Mouse (Mus musculus): ENCODE data around the gene Rps6ka5. TPM values are rescaled to one million over a fixed set of nuclear protein-coding genes. Genes with fewer than 3 reads are reported as not detected.

Rps6ka5 gene
- polyA plus RNA-seq, 1 experiment, result 2.0 TPM

DNA sequence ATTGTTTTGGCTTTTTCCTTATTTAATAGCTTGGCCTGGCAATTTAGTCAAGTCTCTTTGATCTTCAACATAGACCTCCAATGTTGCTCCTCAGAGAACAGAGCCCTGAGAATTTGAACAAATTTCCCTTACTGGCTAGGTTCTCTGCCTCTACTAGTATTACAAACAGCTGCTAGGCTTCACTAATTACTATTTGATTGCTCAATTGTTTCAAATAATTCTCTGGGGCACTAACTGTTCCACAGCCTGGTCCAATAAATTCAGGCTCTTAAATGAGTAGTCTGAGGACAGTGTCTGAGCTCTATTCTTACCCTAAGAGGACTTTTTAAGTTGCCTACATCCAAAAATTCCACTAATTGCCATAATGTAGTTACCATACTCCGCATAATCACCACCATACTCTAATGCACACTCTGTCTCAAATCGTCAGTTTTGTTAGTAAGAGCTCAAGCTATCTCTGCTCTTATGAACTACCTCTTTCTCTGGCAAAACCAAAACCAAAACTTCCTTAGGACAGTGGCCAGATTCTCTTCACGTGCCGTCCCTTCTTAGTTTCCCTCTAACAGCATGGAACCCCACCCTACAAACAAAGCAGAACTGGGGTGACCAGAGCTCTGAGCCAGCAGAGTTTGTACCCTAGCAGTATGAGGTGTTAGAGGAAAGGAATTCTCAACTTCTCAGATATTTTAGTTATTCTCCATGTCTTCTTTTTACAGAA is 100.4 kb downstream of the Rps6ka5 start:
- Histone ChIP-seq H3K4me3 (replicated peaks; ENCODE audit: extremely low read depth, low read depth, low read length) (peak overlapping the region; percentile 17), H3K4me1 (ENCODE audit: control insufficient read depth, insufficient read depth, low read length) (no peaks in the 10 kb centered on the region; the same call in 1 of the 2 replicates)
- 31% methylated on average over 4 of the region's 4 CpGs for WGBS
- TF ChIP-seq POLR2A (IDR thresholded peaks at IDR 0.05; ENCODE audit: borderline replicate concordance, extremely low read depth, low read depth, low read length) (no peak), CTCF (IDR thresholded peaks at IDR 0.05; ENCODE audit: insufficient read depth, low read length) (no peak)
- DNase-seq, result no peak

- Histone ChIP-seq H3K4me3 (replicated peaks; ENCODE audit: extremely low read depth, low read depth, low read length) (no peak overlapping the region), H3K4me1 (ENCODE audit: control insufficient read depth, insufficient read depth, low read length) (no peaks in the 10 kb centered on the region; the same call in 1 of the 2 replicates)
- DNase-seq, result no peak
- TF ChIP-seq POLR2A (IDR thresholded peaks at IDR 0.05; ENCODE audit: borderline replicate concordance, extremely low read depth, low read depth, low read length) (no peak), CTCF (IDR thresholded peaks at IDR 0.05; ENCODE audit: insufficient read depth, low read length) (no peak)
- WGBS, result 84% methylated on average over 3 of the region's 3 CpGs
Measured at GRCm38 (mm10) chr12:100624854-100625447, 101.8 kb downstream of the Rps6ka5 start.

GRCm38 (mm10) chr12:100615251-100615650 is 111.5 kb downstream of the Rps6ka5 start:
- Histone ChIP-seq H3K4me1 (ENCODE audit: control insufficient read depth, insufficient read depth, low read length) (no peaks in the 10 kb centered on the region), H3K4me3 (replicated peaks; ENCODE audit: extremely low read depth, low read depth, low read length) (no peak overlapping the region)
- no peak for DNase-seq
- TF ChIP-seq CTCF (IDR thresholded peaks at IDR 0.05; ENCODE audit: insufficient read depth, low read length) (no peak), POLR2A (IDR thresholded peaks at IDR 0.05; ENCODE audit: borderline replicate concordance, extremely low read depth, low read depth, low read length) (no peak)
- 29% methylated on average over 2 of the region's 2 CpGs for WGBS

DNA sequence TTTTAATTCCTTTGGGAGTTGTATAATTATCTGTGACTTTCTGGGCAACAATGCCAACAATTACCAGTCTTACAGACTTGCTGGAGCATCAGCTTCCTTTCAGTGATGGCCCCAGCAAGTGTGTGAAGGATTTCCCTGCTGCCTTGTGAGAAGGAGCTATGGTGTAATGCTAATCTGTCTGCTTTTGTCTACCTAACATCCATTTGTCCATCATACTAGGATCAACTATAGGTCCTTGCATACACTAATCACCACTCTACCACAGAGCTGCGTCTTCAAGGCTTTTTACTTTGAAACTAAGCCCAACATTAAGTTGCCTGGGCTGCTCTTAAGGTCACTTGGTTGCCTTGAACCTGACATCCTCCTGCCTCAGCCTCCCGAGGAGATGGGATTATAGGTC is 112.9 kb downstream of the Rps6ka5 start:
- WGBS, result 93% methylated on average over 2 of the region's 2 CpGs
- DNase-seq, result no peak
- TF ChIP-seq CTCF (IDR thresholded peaks at IDR 0.05; ENCODE audit: insufficient read depth, low read length), result no peak
- TF ChIP-seq POLR2A (IDR thresholded peaks at IDR 0.05; ENCODE audit: borderline replicate concordance, extremely low read depth, low read depth, low read length), result no peak
- Histone ChIP-seq H3K4me1 (ENCODE audit: control insufficient read depth, insufficient read depth, low read length) (no peaks in the 10 kb centered on the region), H3K4me3 (replicated peaks; ENCODE audit: extremely low read depth, low read depth, low read length) (no peak overlapping the region)

GRCm38 (mm10) chr12:100613192-100613700 is 113.5 kb downstream of the Rps6ka5 start:
- no peak for TF ChIP-seq POLR2A (IDR thresholded peaks at IDR 0.05; ENCODE audit: borderline replicate concordance, extremely low read depth, low read depth, low read length)
- TF ChIP-seq CTCF (IDR thresholded peaks at IDR 0.05; ENCODE audit: insufficient read depth, low read length), result no peak
- no peak for DNase-seq
- no peaks in the 10 kb centered on the region for H3K4me1 ChIP-seq (ENCODE audit: control insufficient read depth, insufficient read depth, low read length)
- no peak overlapping the region for H3K4me3 ChIP-seq (replicated peaks; ENCODE audit: extremely low read depth, low read depth, low read length)
- 46% methylated on average over 5 of the region's 5 CpGs for WGBS

DNA sequence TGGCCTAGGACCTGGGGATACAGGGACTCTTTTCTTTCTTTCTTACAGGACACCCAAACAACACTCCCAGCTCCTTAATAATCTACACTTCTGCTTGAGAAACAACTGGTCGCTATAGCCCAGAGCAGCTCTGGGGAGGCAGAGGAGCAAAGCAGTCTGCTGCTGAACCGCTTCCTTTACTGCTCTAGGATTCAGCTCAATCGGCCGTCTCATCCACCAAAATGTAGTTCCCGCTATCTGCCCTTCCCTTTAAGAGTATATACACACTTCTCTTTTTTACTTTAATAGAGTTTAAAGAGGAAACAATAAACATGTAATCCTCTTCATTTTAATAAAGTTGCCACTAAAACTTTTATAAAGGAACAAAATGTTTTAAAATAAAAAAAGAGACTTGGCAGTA is 117.0 kb downstream of the Rps6ka5 start:
- Histone ChIP-seq H3K4me3 (replicated peaks; ENCODE audit: extremely low read depth, low read depth, low read length) (no peak overlapping the region), H3K4me1 (ENCODE audit: control insufficient read depth, insufficient read depth, low read length) (no peaks in the 10 kb centered on the region)
- WGBS, result 93% methylated on average over 5 of the region's 5 CpGs
- TF ChIP-seq POLR2A (IDR thresholded peaks at IDR 0.05; ENCODE audit: borderline replicate concordance, extremely low read depth, low read depth, low read length), result no peak
- DNase-seq, result no peak

DNA sequence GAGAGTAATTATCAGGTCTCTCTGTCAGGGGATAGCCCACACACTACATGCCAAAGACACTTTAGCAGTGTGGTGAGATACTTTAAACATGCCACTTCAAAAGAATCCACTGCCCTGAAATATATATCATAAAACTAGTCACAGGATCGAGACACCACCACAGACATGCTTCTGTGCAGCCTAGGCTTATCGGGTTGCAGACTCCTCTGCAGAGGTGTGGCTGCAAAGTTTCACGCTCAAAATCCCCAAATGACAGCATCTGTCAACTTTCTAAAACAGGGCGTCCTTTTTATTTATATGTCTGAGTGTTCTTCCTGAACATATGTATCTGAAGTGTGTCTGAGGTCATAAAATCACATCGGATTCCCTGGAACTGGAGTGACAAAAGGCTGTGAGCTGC is 117.7 kb downstream of the Rps6ka5 start:
- DNase-seq, result no peak
- TF ChIP-seq CTCF (IDR thresholded peaks at IDR 0.05; ENCODE audit: insufficient read depth, low read length), result no peak
- TF ChIP-seq POLR2A (IDR thresholded peaks at IDR 0.05; ENCODE audit: borderline replicate concordance, extremely low read depth, low read depth, low read length), result no peak
- Histone ChIP-seq H3K4me1 (ENCODE audit: control insufficient read depth, insufficient read depth, low read length) (no peaks in the 10 kb centered on the region), H3K4me3 (replicated peaks; ENCODE audit: extremely low read depth, low read depth, low read length) (no peak overlapping the region)
- WGBS, result 64% methylated on average over 5 of the region's 5 CpGs

DNA sequence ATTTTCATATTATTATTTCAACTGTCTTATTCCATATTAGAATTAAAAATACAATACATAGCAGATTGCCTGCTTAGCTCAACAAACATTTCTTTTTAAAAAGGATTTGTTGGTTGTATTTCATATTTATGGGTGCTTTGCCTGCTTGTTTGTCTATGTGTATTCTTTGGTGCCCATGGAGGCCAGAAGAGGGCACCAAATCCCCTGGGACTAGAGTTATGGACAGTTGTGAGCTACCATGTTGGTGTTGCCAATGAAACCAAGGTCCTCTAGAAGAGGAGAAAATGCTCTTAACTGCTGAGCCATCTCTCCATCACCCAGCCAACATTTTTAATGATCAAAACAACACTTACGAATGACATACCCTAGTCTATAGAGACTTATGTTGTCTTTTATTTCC is 120.0 kb downstream of the Rps6ka5 start:
- DNase-seq, result no peak
- H3K4me1 ChIP-seq (ENCODE audit: control insufficient read depth, insufficient read depth, low read length), result no peaks in the 10 kb centered on the region
- 97% methylated on average over 1 of the region's 1 CpGs for WGBS
- H3K4me3 ChIP-seq (replicated peaks; ENCODE audit: extremely low read depth, low read depth, low read length), result no peak overlapping the region
- TF ChIP-seq CTCF (IDR thresholded peaks at IDR 0.05; ENCODE audit: insufficient read depth, low read length) (peak; percentile 18; the same call in 1 of the 2 replicates), POLR2A (IDR thresholded peaks at IDR 0.05; ENCODE audit: borderline replicate concordance, extremely low read depth, low read depth, low read length) (no peak)

GRCm38 (mm10) chr12:100605596-100605995 is 121.2 kb downstream of the Rps6ka5 start:
- TF ChIP-seq CTCF (IDR thresholded peaks at IDR 0.05; ENCODE audit: insufficient read depth, low read length), result no peak
- TF ChIP-seq POLR2A (IDR thresholded peaks at IDR 0.05; ENCODE audit: borderline replicate concordance, extremely low read depth, low read depth, low read length), result no peak
- DNase-seq, result no peak
- H3K4me1 ChIP-seq (ENCODE audit: control insufficient read depth, insufficient read depth, low read length), result no peaks in the 10 kb centered on the region
- no peak overlapping the region for H3K4me3 ChIP-seq (replicated peaks; ENCODE audit: extremely low read depth, low read depth, low read length)
- WGBS, result 77% methylated on average over 3 of the region's 3 CpGs

GRCm38 (mm10) chr12:100604540-100604939 is 122.2 kb downstream of the Rps6ka5 start:
- Histone ChIP-seq H3K4me1 (ENCODE audit: control insufficient read depth, insufficient read depth, low read length) (no peaks in the 10 kb centered on the region), H3K4me3 (replicated peaks; ENCODE audit: extremely low read depth, low read depth, low read length) (no peak overlapping the region)
- TF ChIP-seq CTCF (IDR thresholded peaks at IDR 0.05; ENCODE audit: insufficient read depth, low read length) (peak; percentile 99), POLR2A (IDR thresholded peaks at IDR 0.05; ENCODE audit: borderline replicate concordance, extremely low read depth, low read depth, low read length) (no peak)
- 3% methylated on average over 1 of the region's 1 CpGs for WGBS
- no peak for DNase-seq
